Mouse (Mus musculus) spleen, adult 2 months (tissue): ENCODE results near the gene Gm21985.

Experiments used
- CTCF ChIP-seq: fragments of 200-500 bp; IDR thresholded peaks from 2 replicates; pipeline ENCODE4 v1.5.1; 2011; ENCODE audit warnings: mild to moderate bottlenecking, inconsistent platforms; ENCODE audit not compliant: insufficient read depth, insufficient read length, insufficient replicate concordance; ENCODE audit errors: extremely low read depth
- POLR2A ChIP-seq: fragments of 200-500 bp; IDR thresholded peaks from 2 replicates; pipeline ENCODE4 v1.6.1; 2011; ENCODE audit warnings: low read depth, low read length, inconsistent platforms

DNA sequence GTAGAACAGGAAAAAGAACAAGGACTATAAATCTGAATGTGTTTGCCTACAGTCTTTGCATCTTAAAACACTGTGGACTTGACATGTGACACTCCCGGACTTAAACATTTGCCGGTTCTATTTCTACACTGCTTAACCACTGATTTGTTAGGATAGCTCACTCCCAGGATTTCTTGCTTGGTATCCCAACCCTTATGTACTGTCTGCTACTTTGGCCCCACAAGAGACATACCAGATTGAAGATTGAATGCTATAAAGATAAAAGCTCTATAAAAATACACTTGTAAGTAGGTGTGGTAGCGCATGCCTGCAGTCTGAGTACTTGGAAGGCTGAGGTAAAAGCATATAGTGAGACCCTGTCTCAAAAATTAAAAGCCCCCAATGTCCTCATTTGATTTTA, 23.4 kb downstream of the Gm21985 start:
- TF ChIP-seq CTCF (no peak), POLR2A (no peak)
